Mouse (Mus musculus) hematopoietic stem cell, adult 5-6 weeks (primary cell): Measurements from ENCODE around the gene Cyp2d11. TPM values are rescaled to one million over a fixed set of nuclear protein-coding genes. Genes with fewer than 3 reads are reported as not detected.

Experiments
- ATAC-seq, 2 experiments: fragments of 125-278 bp in 1 of 2; replicated peaks in 1 of 2; 2 replicates each; pipeline ENCODE4 v1.8.0; 2016 to 2017; ENCODE audit warnings: inconsistent platforms in 2 of 2, mild to moderate bottlenecking in 2 of 2, moderate number of reproducible peaks in 2 of 2, low read depth in 1 of 2, moderate TSS enrichment in 1 of 2; ENCODE audit not compliant: low FRiP score in 2 of 2, poor library complexity in 2 of 2, severe bottlenecking in 2 of 2, insufficient read depth in 1 of 2, low TSS enrichment in 1 of 2
- total RNA-seq: library from RNA; stranded (forward); fragments of 172-1452, 232-1000 nt; gene quantifications from 2 replicates; pipeline ENCODE4 v1.2.3, GENCODE M21; 2017

The Cyp2d11 gene
- total RNA-seq, 1 experiment from 2014 or later = not detected

DNA sequence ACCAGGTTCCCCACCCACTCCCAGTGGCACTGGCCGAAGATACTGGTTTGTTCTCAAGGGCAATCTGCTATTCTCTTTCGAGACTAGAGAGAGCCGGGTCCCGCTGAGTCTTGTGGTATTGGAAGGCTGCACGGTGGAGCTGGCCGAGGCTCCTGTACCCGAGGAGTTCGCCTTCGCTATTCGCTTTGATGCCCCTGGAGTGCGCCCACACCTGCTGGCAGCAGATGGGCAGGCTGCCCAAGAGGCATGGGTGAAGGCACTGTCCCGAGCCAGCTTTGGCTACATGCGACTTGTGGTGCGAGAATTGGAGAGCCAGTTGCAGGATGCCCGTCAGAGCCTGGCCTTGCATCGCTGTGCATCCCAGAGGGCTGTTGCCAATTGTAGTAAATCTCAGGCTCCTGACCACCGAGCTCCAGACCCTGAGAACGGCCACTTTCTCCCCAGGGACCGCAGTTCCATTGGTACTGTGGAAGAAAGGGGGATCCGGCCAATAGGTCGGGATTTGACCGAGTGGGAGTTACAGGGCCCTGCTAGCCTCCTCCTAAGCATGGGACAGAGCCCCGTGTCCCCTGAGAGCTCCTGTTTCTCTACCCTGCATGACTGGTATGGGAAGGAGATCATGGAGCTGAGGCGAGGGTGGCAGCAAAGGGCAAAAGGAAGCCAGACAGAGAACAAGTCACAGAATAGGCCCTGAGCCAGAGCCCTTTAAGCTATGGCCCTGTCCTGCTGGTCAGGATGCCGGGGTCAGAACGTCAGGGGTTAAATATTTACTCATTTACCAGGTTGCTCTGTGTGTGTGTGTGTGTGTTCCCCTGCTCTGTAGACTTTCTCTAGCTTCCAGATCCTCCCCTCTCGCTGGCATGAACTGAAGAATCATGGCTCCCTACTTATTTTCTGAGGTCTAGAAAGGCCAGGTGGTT is 50.2 kb downstream of the Cyp2d11 start:
- no peak for ATAC-seq

DNA sequence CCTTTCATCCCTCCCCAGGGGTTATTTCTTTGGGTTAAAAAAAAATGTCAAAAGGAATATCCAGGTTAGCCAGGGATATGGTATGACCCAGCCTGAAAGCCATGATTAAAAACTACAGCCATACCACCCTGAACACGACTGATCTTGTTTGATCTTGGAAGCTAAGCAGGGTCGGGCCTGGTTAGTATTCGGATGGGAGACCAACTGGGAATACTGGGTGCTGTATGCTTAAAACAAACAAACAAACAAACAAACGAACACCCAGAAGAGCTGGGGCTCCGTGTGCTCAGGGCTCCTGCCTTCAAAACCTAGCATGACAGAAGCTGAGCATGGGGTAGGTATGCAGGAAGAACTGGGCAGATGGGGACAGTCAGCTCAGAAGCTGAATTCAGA is 51.3 kb downstream of the Cyp2d11 start:
- ATAC-seq = no peak

DNA sequence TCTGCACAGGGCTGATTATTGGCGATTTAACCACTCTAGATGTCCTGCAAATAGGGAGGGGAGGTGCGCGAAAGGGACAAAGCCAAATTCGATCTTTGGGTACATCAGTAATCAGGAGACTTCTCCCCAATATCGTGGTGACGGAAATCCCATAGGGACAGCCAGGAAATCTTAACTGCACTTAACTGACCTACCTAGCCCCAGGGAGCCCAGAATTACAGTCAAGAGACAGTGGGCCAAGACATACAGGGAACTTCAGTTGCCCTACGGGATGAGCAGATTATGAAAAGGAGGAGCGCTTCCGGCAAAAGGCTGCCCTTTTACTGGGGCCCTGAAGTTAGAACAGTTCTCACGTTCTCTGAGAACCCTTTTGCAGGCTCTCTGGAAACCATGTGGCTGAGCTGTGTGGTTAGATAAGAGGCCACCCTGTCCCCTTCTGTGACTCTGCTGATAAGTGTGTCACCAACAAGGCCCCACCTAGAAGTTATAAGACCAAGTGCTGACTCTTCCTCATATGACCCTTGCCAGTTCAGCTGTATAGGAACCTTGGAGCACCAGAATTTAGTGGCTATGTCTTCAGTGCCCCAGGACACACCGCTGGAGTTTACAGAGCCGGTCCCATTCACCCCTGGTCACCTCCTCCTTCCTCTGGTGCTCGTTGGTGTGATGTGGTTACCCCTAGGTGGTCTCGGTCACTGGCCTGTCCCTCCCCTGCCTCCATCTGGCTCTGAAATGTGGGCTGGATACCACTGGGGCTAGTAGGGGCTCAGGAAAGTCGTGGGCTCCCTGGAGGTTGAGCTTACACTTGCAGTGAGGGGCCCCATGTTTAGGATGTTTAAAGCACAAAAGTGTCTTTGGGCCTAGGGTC is 51.9 kb downstream of the Cyp2d11 start:
- peak; percentile 34 to 40 for ATAC-seq

DNA sequence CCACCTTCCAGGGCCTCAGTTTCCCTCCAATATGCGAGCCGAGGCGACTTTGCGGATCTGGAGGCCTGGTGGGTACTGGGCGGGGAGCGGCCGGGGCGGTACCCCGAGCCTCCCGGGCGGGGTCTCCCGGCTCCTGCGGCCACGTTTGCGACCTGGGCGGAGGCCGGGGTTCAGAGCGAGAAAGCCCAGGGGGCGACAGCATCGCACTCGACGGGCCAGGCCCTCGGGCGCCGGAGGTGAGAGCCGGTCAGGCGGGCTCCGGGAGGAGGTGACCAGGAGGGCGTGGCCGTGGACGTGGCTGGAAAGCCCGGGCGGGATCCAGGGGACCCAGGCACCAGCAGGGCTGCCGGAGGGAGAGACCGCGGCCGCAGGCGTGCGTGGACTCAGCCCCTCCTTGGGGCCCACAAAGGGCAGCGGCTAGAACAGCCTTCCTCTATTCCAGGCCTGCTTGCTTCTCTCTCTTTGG is 52.8 kb downstream of the Cyp2d11 start:
- ATAC-seq = 0 out of 4 replicates have a peak, but pooled peaks of 1 of the 2 experiments have one; percentile 6

DNA sequence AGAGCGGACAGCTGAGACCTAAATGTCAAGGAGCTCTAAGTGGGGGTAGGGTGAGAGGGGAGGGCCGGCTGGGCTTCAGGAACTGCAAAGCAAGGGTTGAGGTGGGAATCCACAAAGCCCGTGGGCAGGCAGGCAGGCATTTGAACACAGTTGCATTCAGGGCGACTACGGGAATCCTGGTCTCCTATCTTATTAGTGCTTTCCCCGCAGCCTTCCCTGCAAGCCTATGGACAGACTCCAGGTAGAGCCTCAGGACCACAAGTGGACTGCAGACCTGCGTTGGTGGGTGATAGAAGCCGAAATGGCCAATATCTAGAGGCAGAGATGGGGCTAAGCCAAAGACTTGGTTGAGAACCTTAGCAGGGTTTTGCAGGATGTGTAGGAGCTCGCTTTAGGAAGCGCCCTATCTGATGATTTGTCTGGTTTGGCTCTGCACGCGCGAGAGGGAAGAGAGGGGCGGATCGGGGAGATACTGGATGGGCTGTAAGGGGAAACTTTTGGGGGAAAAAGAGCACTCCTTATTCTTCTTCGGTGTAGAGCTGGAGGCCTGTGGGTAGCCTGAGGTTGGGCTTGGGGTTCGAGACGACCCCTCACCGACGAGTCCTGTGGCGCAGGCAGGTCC is 53.3 kb downstream of the Cyp2d11 start:
- ATAC-seq = no peak

DNA sequence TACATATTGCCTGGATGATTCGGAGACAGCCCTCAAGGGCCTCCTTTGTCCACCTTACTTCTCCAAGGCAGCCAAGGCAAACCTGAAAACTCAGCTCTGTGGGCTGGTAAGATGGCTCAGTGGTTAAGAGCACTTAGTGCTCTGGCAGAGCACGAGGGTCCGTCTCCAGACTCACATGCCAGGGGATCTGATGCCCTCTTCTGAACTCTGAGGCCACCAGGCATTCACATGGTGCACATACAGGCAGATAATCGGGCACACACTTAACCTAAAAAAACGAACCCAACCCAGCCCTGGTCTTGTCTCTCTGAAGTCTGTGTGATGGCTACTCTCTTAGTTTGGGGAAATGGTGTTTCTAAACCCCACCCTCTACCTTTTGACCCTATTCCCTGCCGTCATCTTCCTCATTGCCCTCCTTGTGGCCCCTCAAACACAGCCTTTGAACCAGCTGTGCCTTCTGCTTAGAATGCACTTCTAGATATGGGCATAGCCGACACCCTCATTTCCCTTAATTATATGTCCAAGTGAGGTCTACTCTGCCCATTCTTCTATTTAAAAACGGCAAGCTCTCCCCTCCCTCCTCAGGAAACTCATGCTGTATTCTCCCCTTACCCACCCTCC is 54.1 kb downstream of the Cyp2d11 start:
- ATAC-seq = no peak

Other genes starting within 250 kb of the Cyp2d11 start
- gene Srebf2, start 246.8 kb downstream of the Cyp2d11 start, total RNA-seq = 64.0 and 83.8 TPM in 2 replicates
- gene Shisa8, start 181.2 kb downstream of the Cyp2d11 start, total RNA-seq = 9.3 and 13.6 TPM in 2 replicates
- 9.2 and 10.6 TPM in 2 replicates for gene Tnfrsf13c, start 169.7 kb downstream of the Cyp2d11 start, total RNA-seq
- gene Cenpm, start 149.3 kb downstream of the Cyp2d11 start, total RNA-seq = 15.6 and 25.6 TPM in 2 replicates
- not detected in 2 replicates for gene 1500009C09Rik, start 141.6 kb downstream of the Cyp2d11 start, total RNA-seq
- 1.1 TPM in 2 replicates for gene Sept3, start 119.1 kb downstream of the Cyp2d11 start, total RNA-seq
- not detected in 2 replicates for gene Wbp2nl, start 95.1 kb downstream of the Cyp2d11 start, total RNA-seq
- 50.2 and 51.1 TPM in 2 replicates for gene Naga, start 55.1 kb downstream of the Cyp2d11 start, total RNA-seq
- gene Pheta2, start 55.1 kb downstream of the Cyp2d11 start, total RNA-seq = 8.5 and 13.6 TPM in 2 replicates
- gene Smdt1, start 55.1 kb downstream of the Cyp2d11 start, total RNA-seq = 53.4 and 61.4 TPM in 2 replicates
- gene Ndufa6, start 39.7 kb downstream of the Cyp2d11 start, total RNA-seq = 90.5 and 185 TPM in 2 replicates
- 0.10 and 1.1 TPM in 2 replicates for gene Cyp2d22, start 13.8 kb downstream of the Cyp2d11 start, total RNA-seq
- gene Cyp2d10, start 13.2 kb upstream of the Cyp2d11 start, total RNA-seq = not detected in 2 replicates
- gene Cyp2d9, start 39.4 kb upstream of the Cyp2d11 start, total RNA-seq = not detected in 2 replicates
- gene Cyp2d12, start 161.1 kb upstream of the Cyp2d11 start, total RNA-seq = not detected in 2 replicates
- not detected in 2 replicates for gene Cyp2d34, start 226.9 kb upstream of the Cyp2d11 start, total RNA-seq